Mouse (Mus musculus) limb, embryonic 11.5 days (tissue): Measurements from ENCODE around the gene Dcun1d4. TPM values are rescaled to one million over a fixed set of nuclear protein-coding genes. Genes with fewer than 3 reads are reported as not detected.

ENCODE experiments used
- ATAC-seq: fragments of 200-750 bp; cut with Nextera tagmentation; 2 replicates; pipeline ENCODE4 v1.8.0; 2017; ENCODE audit warnings: low read depth; ENCODE audit not compliant: insufficient number of reproducible peaks, low FRiP score, low TSS enrichment
- DNase-seq: peaks from one replicate; pipeline ENCODE4 v3.0.0-alpha.2; 2015; ENCODE audit warnings: low spot score
- H3K27ac ChIP-seq: fragments of 300-500 bp; sonication (generic); replicated peaks from 2 replicates; pipeline ENCODE4 v1.5.1; 2014; ENCODE audit warnings: low read depth, mild to moderate bottlenecking, low read length
- H3K27me3 ChIP-seq: fragments of 300-500 bp; sonication (generic); 2 replicates; pipeline ENCODE4 v1.6.1; 2014; ENCODE audit warnings: mild to moderate bottlenecking, low read length, mixed read lengths; ENCODE audit not compliant: control insufficient read depth, insufficient read depth
- H3K36me3 ChIP-seq: fragments of 300-500 bp; sonication (generic); 2 replicates; pipeline ENCODE4 v1.6.1; 2014; ENCODE audit warnings: mild to moderate bottlenecking, low read length, moderate library complexity, mixed read lengths; ENCODE audit not compliant: control insufficient read depth, insufficient read depth
- H3K4me1 ChIP-seq: fragments of 300-500 bp; sonication (generic); 2 replicates; pipeline ENCODE4 v1.6.1; 2014; ENCODE audit warnings: low read length, mixed read lengths; ENCODE audit not compliant: control insufficient read depth, insufficient read depth
- H3K4me2 ChIP-seq: fragments of 300-500 bp; sonication (generic); 2 replicates; pipeline ENCODE4 v1.6.1; 2014; ENCODE audit warnings: low read depth, mild to moderate bottlenecking, moderate library complexity; ENCODE audit not compliant: severe bottlenecking
- H3K4me3 ChIP-seq: fragments of 300-500 bp; sonication (generic); 2 replicates; pipeline ENCODE4 v1.5.1; 2014; ENCODE audit warnings: low read depth, low read length
- H3K9ac ChIP-seq: fragments of 300-500 bp; sonication (generic); 2 replicates; pipeline ENCODE4 v1.6.1; 2014; ENCODE audit warnings: mild to moderate bottlenecking, low read length
- H3K9me3 ChIP-seq: fragments of 300-500 bp; sonication (generic); 2 replicates; pipeline ENCODE4 v1.6.1; 2016; ENCODE audit warnings: low read length; ENCODE audit not compliant: control insufficient read depth
- WGBS: fragments of 180-500 bp; shearing (Covaris S2); extraction: QIAGEN DNeasy Blood & Tissue Kit; methylation state at CpG from one replicate; pipeline ENCODE4 v1.1.7; 2014; 5-methylcytosine and 5-hydroxymethylcytosine counted together
- polyA plus RNA-seq: library from polyadenylated mRNA; unstranded; fragments of >200 nt; fragmentation: Nextera tagmentation; extraction: Ambion mirVana; gene quantifications from 2 replicates; pipeline ENCODE4 v1.2.1, GENCODE M21; 2014

The Dcun1d4 gene
- polyA plus RNA-seq, 1 experiment from 2014 or later: 56.9 TPM

DNA sequence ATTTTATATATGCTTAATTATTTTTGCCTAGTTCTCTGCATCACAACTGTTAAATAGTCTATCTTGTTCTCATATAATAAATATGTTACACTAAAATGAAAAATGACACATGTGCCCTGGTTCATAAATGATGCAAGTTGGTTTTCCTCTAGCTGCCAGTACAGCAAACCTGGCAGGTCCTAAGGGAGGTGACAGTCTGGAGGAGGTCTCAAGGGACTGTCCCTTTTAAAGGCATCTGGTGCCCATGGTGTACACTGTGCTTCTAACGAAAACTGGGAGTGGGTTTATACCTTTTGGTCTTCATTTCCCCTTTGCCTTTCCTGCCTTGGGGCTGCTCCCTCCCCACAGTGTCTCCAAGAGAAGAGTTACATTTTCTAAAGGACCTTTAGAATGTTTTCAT lies 51.4 kb downstream of the Dcun1d4 start:
- H3K36me3 ChIP-seq: no peaks in the 10 kb centered on the region
- no peaks in the 10 kb centered on the region for H3K9me3 ChIP-seq
- H3K4me1 ChIP-seq: no peaks in the 10 kb centered on the region
- H3K9ac ChIP-seq: no peak overlapping the region
- no peak overlapping the region for H3K4me2 ChIP-seq
- ATAC-seq (no peak), DNase-seq (no peak)
- no peaks in the 10 kb centered on the region for H3K27me3 ChIP-seq
- 71% methylated on average over 1 of the region's 1 CpGs for WGBS
- H3K4me3 ChIP-seq: no peak overlapping the region
- no peak overlapping the region for H3K27ac ChIP-seq

DNA sequence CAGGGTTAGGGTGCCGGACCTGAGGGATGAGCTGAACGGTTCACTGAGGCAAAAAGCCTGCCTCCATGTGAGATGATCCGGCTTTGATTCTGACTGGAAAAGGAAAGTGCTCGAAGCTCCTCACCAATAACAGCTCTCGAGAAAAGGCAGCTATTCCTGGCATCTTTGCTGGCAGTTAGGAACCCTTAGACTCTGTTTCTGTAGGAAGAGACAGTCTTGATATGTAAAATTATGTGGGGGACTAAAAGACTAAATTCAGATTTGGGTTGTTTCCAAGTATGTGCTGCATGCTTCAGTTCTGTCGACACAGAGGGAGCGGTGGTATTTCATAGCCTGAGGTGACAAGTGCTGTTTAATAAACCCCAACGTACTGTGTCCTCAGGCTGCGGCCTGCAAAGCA lies 52.1 kb downstream of the Dcun1d4 start:
- no peak for ATAC-seq
- H3K27ac ChIP-seq: no peak overlapping the region
- DNase-seq: no peak
- no peaks in the 10 kb centered on the region for H3K4me1 ChIP-seq
- no peak overlapping the region for H3K4me3 ChIP-seq
- no peak overlapping the region for H3K4me2 ChIP-seq
- H3K36me3 ChIP-seq: no peaks in the 10 kb centered on the region
- H3K9me3 ChIP-seq: no peaks in the 10 kb centered on the region
- H3K27me3 ChIP-seq: no peaks in the 10 kb centered on the region
- WGBS: 80% methylated on average over 9 of the region's 9 CpGs
- no peak overlapping the region for H3K9ac ChIP-seq

DNA sequence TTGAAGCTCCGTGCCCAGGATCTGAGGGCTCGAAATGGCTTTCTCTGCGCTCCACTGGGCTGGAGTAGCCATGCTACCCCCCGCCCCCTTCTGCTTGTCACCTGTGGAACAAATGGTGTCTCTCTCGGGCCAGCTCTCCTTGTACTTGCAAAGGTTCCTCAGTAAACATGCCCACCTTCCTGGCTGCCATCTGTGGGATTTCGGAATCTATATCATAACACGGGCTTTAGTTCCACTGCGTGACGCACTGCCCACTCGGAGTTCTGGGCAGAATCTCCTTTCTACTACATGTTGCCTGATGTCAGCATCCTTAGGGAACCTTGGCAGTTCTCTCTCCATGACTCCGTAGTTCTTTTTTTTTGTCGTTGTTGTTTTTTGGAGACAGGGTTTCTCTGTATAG lies 56.9 kb downstream of the Dcun1d4 start:
- no peaks in the 10 kb centered on the region for H3K4me1 ChIP-seq
- DNase-seq (no peak), ATAC-seq (no peak)
- no peak overlapping the region for H3K27ac ChIP-seq
- H3K36me3 ChIP-seq: peaks cover 2% of the 10 kb centered on the region; the same call in 1 of the 2 replicates
- 90% methylated on average over 12 of the region's 12 CpGs for WGBS
- no peak overlapping the region for H3K9ac ChIP-seq
- H3K4me2 ChIP-seq: no peak overlapping the region
- H3K27me3 ChIP-seq: no peaks in the 10 kb centered on the region
- no peaks in the 10 kb centered on the region for H3K9me3 ChIP-seq
- H3K4me3 ChIP-seq: no peak overlapping the region

DNA sequence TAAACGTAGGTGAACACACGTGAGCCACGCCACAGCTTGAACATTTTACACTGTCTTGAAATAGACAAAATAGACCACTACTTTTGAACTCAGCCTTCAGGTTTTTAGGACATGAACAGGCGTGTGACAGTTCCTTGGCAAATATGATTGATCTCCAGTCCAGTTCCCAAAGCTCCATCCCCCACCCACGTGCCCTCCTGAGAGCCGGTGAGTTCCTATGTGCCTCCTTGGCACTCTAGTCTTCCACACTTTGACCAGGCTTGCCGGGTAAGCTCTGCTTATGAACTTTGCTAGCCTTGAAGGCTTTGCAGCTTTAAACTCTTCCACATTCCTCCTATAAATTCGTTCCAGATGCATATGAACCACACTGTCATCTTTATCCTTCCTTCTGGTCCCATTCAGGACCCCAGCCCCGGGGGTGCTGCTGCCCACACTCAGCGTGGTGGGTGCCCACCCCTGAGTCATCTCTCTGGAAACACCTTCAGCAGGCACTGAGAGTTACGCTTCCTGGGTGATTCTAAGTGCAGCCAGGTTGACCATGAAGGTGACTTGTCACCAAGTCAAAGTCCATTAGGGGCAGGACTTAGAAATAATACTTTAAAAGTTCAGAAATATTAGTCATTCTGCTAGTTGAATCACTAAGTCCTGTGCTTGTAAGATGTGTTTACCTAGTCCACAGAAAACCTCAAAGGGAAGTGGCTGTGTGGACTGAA lies 57.9 kb downstream of the Dcun1d4 start:
- no peak overlapping the region for H3K4me3 ChIP-seq
- ATAC-seq (no peak), DNase-seq (no peak)
- H3K36me3 ChIP-seq: peaks cover 2% of the 10 kb centered on the region; the same call in 1 of the 2 replicates
- 91% methylated on average over 11 of the region's 11 CpGs for WGBS
- no peak overlapping the region for H3K4me2 ChIP-seq
- no peaks in the 10 kb centered on the region for H3K4me1 ChIP-seq
- H3K9me3 ChIP-seq: no peaks in the 10 kb centered on the region
- no peak overlapping the region for H3K27ac ChIP-seq
- H3K27me3 ChIP-seq: no peaks in the 10 kb centered on the region
- H3K9ac ChIP-seq: no peak overlapping the region

DNA sequence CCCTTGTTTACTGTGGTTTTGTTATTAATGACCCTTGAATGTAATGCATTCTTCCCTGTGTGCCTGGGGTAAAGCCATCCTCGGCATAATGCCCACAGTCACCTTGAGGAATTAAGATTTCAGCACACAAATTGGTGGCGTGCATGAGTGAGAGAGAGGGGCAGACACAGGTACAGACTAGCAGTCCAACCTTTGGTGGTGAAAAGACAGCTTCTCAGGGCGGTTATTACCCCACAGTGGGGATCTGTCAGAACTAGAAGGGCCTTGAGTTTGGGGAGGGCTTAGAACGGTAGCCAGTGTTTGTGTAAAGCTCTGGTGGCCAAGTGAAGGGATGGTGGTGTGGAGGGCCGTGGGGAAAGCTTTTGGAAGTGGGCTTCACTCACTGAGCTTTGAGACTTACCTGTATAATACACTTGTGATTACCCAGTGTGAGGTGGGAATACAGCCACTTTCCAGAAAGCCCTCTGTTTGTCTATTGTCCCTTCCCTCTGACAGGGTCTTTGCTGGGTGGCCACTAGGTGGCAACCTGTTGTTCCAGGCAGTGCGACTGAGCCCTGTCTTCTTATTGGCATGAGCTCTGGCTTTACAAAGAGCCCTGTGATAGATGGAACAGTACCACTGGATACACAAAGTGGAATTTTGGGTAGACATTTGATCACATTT lies 59.2 kb downstream of the Dcun1d4 start:
- Histone ChIP-seq H3K9ac (no peak overlapping the region), H3K27me3 (no peaks in the 10 kb centered on the region), H3K4me3 (no peak overlapping the region), H3K4me1 (no peaks in the 10 kb centered on the region), H3K36me3 (peaks cover 2% of the 10 kb centered on the region; the same call in 1 of the 2 replicates), H3K9me3 (no peaks in the 10 kb centered on the region), H3K4me2 (no peak overlapping the region), H3K27ac (no peak overlapping the region)
- WGBS: 66% methylated on average over 6 of the region's 6 CpGs
- ATAC-seq (no peak), DNase-seq (peak; percentile 53)

DNA sequence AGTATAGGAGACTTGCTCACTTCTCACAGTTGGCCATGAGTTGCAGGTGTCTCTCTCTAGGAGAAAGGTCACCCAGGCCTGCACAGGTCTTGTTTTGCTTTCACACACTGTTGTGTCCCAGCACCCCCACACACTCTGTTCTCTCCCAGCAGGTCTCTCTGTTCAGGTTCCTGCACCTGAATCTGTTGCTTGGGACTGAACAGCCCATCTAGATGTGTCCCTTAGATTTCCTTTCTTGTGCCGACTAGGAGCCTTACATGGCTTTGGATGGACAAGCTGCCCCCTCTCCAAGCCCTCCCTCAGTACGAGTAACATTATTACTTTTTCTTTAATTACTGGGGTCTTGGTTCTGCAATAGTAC lies 59.7 kb downstream of the Dcun1d4 start:
- no peaks in the 10 kb centered on the region for H3K9me3 ChIP-seq
- H3K4me3 ChIP-seq: no peak overlapping the region
- H3K4me1 ChIP-seq: no peaks in the 10 kb centered on the region
- no peaks in the 10 kb centered on the region for H3K27me3 ChIP-seq
- H3K4me2 ChIP-seq: no peak overlapping the region
- no peak for ATAC-seq
- WGBS: 92% methylated on average over 2 of the region's 2 CpGs
- H3K27ac ChIP-seq: no peak overlapping the region
- H3K36me3 ChIP-seq: peaks cover 2% of the 10 kb centered on the region; the same call in 1 of the 2 replicates
- no peak overlapping the region for H3K9ac ChIP-seq
- no peak for DNase-seq

DNA sequence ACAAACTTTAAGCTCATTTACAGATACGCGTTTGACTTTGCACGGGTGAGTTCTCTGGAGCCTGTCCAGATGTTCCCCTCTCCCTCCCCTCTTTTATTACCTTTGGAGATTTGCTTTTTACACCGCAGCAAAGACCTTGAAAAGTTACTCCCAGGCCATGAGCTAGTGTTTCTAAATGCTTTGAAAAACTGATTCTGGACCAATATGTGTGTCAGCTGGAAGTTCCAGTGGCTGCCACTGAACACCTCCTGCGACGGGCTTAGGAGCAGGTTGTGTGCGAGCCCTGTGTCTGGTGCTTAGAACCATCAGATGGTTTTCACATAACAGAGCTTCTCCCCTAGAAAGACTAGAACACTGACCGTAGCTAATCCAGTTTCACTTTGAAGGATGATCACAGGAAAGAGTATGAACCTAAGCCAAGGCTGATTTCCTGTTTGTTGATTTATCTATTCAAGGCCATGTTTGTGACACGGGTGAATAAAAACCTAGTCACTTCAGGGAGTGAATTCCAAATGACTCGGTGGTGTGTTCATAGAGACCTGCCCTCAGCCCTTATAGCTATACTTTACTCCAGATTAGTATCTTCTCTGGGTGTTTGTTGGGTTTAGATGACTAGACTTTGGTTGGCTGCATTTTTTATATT lies 63.4 kb downstream of the Dcun1d4 start:
- peaks cover 2% of the 10 kb centered on the region; the same call in 1 of the 2 replicates for H3K36me3 ChIP-seq

DNA sequence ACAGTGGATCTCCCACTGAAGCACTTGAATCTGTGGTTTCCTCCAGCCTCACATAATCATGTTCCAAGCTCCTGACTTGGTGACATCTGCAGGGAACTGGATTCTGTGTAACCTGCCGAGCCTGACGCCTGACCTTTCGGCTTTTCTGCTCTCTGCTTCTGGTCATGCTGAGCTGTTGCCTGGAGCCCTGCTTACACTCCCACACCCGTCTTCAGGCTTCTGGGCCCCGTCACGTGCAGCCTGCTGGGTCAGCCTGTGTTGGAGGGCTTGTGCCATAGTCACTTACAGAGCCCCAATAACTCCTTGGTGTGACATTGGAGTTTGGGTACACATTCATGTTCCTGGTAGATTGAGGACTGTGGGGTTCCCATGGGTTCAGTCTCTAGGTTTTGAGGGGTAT lies 64.8 kb downstream of the Dcun1d4 start:
- Histone ChIP-seq H3K36me3 (peaks cover 2% of the 10 kb centered on the region; the same call in 1 of the 2 replicates), H3K4me3 (no peak overlapping the region), H3K27ac (no peak overlapping the region), H3K4me2 (no peak overlapping the region), H3K9ac (no peak overlapping the region), H3K27me3 (no peaks in the 10 kb centered on the region), H3K4me1 (no peaks in the 10 kb centered on the region), H3K9me3 (no peaks in the 10 kb centered on the region)
- no peak for DNase-seq
- ATAC-seq: no peak
- 68% methylated on average over 6 of the region's 6 CpGs for WGBS

More for the DNA sequence above, 63.4 kb downstream of the Dcun1d4 start:
- ATAC-seq: no peak
- Histone ChIP-seq H3K27me3 (no peaks in the 10 kb centered on the region), H3K27ac (no peak overlapping the region), H3K9ac (no peak overlapping the region), H3K4me2 (no peak overlapping the region), H3K4me1 (no peaks in the 10 kb centered on the region), H3K4me3 (no peak overlapping the region), H3K9me3 (no peaks in the 10 kb centered on the region)
- 69% methylated on average over 10 of the region's 10 CpGs for WGBS
- no peak for DNase-seq
